Mouse (Mus musculus) lung, adult 2 months (tissue): ENCODE data around the gene Rec114.

Source experiments
- CTCF ChIP-seq: fragments of 200-500 bp; IDR thresholded peaks from 2 replicates; pipeline ENCODE4 v1.5.1; 2011; ENCODE audit warnings: mild to moderate bottlenecking, low read length, control low read depth; ENCODE audit not compliant: insufficient read depth
- POLR2A ChIP-seq: fragments of 200-500 bp; IDR thresholded peaks from 2 replicates; pipeline ENCODE4 v1.6.1; 2011; ENCODE audit warnings: low read depth, mild to moderate bottlenecking, control low read depth, low read length, borderline replicate concordance; ENCODE audit errors: extremely low read depth

DNA sequence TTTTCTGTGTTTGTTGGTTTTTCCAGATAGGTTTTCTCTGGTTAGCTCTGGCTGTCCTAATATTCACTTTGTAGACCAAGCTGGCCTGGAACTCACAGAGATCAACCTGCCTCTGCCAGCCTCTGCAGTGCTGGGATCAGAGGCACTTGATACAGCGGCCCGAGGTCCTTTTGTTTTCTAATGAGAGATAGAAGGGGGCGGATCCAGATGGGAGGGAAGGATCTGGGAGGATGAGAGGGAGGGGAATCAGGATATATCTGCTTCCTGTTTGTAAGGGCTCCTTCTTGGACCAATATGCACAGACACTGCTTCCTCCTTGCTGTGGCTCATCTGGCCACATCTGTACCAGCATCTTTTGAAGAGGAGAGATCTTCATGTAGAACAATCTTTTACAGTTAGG, 31.0 kb upstream of the Rec114 start:
- TF ChIP-seq CTCF (no peak), POLR2A (no peak)
